Mouse (Mus musculus) ES-Bruce4 (cell line): ENCODE measurements around the gene Appl1.

Experiments
- CTCF ChIP-seq: IDR thresholded peaks from one replicate; pipeline ENCODE4 v1.8.1; 2011; ENCODE audit warnings: low read depth, low read length
- EP300 ChIP-seq: IDR thresholded peaks from 2 replicates; pipeline ENCODE4 v1.6.1; 2011; ENCODE audit warnings: low read depth, low read length; ENCODE audit not compliant: insufficient read depth

DNA sequence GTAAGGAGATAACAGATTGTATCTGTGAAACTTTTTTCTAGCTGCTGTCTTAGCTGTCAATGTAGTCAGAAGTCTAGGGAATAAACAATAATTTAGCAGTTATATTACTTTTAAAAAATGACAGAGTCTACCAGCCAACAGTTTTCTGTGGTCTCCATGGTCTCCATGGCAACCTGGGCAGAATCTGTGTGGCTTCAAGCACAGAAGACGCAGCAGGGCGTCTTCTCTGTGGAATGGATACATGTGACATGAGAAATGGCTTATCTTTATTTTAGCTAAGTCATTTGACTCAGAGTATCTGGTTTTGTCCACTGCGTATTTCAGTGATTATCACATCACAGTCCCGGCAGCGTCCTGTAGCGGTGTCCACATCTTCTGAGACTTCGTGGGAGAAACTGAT is 5.2 kb upstream of the Appl1 start:
- no peak for TF ChIP-seq CTCF
- TF ChIP-seq EP300, result no peak
